Mouse (Mus musculus) gonadal fat pad, adult 2 months (tissue): ENCODE results near the gene Gata2. TPM values are rescaled to one million over a fixed set of nuclear protein-coding genes. Genes with fewer than 3 reads are reported as not detected.

ENCODE experiments used
- polyA plus RNA-seq: library from polyadenylated mRNA; depleted of rRNA; stranded (reverse); fragments of >200 nt; gene quantifications from 2 replicates; pipeline ENCODE4 v1.2.3, GENCODE M21; 2012; rRNA removed

The Gata2 gene
- polyA plus RNA-seq, 1 experiment: 27.2 TPM

Other genes starting within 250 kb of the Gata2 start
- 7.7 and 15.5 TPM in 2 replicates for gene H1fx, start 212.3 kb upstream of the Gata2 start, polyA plus RNA-seq
- 224 and 272 TPM in 2 replicates for gene Rab7, start 148.6 kb upstream of the Gata2 start, polyA plus RNA-seq
- gene Rpn1, start 109.4 kb upstream of the Gata2 start, polyA plus RNA-seq: 250 and 301 TPM in 2 replicates
- gene Dnajb8, start 28.4 kb downstream of the Gata2 start, polyA plus RNA-seq: 7.0 and 7.3 TPM in 2 replicates